Mouse (Mus musculus) lung, postnatal 14 days (tissue): ENCODE measurements at regions not wholly inside any gene's neighbourhood (a gene's known extent, or its start where the extent isn't known, plus 50 kb on each side); places are given as distances from the start of the nearest gene placed in this dataset.
A peak's percentile ranks its signal among the peaks of the same experiment; 100 is the strongest.

ENCODE experiments used
- DNase-seq: peaks from one replicate; pipeline ENCODE4 v3.0.0; 2021

DNA sequence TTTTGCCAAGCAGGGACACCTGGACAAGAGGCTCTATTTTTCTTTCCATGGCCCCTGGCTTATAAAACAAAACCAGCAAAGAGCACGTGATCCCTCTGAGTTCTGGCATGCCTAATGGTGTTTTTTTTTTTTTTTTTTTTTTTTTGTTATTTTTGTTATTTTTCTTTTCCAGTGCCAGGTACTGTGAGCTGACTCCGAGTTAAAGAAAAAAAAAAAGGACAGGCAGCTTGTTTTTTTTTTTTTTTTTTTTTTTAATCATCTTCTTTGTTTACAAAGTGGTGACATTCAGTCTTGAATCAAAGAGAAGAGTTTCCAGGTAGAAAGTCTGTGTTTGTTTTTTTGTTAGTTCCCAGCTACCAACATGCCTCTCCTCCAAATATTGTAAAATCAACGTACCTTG, 263.8 kb downstream of the Bcl11a start:
- no peak for DNase-seq

DNA sequence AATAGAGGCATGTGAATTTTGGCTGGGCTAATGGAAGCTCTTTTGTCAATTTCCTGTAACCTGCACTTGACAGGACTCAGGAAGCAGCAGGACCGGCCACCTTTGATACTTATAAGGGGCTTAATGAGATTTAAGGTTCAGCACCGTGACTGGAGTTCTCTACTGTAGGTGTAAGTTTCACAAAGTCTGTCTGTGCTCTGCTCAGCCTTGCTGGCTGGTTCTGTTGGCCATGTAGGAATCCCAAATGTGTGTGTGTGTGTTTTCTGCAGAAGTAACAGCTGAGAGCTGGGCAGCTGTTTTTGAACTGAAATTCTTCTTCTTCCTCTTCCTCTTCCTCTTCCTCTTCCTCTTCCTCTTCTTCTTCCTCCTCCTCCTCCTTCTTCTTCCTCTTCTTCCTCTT, 264.3 kb downstream of the Bcl11a start:
- DNase-seq = no peak

DNA sequence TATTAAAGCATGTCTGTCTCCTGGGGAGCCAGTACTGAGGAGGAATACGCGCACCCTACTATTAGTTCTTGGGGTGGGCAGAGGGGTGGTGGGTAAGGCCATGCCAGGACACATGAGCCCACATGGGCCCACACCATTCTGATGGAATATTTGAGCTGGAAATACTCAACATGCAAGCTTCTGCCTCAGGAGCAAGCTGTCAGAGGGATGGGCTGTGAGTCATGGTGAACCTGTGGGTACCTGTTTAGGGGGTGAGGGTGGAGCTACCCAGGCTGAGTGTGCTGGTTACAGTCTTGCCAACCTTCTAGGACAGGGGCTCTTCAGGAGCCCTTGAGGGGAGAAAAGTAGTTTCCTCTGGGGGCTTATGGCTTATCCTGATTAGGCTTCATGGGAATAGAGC, 264.9 kb downstream of the Bcl11a start:
- no peak for DNase-seq

DNA sequence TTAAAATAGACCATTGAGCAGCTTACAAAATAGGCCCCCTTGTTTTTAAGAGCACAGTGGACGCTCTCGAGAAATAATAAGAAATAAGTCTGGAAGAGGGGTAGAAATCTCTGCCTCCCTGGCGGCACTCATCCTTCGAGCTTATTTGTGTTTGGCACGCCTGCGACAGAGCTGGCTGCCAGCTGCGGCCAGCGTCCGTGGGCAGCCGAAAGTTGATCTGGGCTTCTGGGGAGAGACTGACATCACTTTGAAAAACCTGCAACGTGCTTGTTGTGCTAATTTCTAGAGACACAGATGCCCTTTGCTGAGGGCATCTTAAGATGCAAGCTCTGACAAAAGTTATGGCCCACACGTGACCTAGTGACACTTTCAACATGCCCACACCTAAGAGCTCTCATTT, 269.4 kb downstream of the Bcl11a start:
- no peak for DNase-seq

DNA sequence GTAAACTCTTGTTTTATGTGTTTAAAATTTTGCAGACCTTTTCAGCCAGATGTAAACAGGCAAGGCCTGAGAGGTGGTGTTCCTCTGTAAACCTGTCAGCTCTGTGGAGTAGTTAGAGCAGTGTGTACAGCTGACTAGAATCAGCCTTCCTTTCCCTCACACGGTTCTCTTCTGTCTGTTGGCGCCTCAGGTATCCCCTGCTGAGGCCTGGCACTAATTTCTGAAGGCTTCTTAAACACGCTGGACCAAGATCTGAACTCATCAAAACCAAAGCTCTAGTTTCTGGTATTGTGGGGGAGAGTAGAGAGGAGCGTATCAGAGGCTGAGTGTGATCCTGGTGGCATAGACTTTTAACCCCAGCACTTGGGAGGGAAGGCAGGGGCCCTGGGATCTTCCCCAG, 270.9 kb downstream of the Bcl11a start:
- no peak for DNase-seq

DNA sequence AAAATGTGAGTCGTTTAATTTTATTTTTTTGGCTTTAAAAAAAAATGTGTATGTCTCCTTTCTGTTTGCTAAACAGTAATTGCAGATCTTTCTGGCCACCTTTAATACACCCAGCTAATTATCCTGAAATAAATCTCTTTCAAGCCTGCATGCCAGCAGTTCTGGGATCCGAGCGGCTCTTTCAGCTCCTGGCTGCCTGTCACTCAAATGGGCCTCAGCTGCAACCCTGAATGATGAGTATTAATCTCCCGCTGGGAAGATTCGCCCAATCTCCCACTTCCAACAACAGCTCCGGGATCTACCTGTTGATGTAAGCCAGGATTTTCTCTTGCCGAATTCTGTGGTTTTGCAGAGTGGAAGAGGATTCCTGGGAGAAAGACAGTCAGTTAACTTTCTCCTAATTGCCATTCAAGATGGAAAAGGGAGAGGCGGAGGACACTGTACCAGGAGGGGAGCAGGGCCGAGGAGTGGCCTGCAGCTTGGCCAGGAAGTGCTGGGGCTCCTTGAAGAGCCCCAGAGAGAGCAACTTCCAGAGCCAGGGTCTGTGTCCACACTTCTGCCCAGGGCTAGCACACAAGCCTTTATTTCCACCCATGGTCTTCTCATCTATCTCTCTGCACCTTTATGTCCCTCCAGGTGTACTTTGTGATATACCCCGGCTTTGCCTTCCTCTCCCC, 272.2 kb downstream of the Bcl11a start:
- DNase-seq = no peak

DNA sequence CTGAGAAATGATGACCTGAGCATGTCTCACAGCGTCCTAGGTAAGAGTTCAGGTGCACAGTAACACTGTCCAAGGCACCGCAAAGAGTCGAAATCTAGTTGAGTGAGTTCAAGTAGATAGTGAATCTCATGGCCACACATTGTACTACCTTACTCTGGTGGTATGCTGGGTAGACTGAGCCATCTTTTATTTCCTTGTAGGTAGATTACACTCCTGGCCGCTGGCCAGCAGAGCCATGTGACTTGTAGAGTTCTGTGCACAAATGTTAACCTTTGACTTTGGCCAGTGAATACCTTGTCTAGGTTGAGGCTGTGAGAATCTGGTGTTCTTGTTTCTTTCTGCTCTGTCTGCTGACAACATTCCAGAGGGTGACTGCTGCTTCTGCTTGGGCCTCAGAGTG, 273.0 kb downstream of the Bcl11a start:
- no peak for DNase-seq

DNA sequence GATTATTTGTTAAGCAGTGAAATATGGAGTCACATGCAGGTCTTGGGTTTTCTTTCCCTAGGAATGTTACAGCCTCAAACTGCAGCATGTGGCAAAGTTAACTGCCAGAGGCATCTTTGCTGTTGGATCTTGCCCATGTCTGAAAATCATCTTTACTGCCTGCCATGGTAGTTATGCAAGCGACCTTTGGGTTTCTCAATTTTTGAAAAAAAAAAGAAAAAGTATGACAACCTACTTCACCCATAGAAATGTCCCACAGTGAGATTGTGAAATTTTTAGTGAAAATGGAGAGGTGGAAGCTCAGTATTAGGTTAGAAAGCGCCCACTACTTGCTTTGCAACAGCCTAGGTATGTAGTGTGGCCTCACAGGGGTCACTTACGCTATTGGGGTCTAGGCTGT, 274.2 kb downstream of the Bcl11a start:
- DNase-seq = no peak

DNA sequence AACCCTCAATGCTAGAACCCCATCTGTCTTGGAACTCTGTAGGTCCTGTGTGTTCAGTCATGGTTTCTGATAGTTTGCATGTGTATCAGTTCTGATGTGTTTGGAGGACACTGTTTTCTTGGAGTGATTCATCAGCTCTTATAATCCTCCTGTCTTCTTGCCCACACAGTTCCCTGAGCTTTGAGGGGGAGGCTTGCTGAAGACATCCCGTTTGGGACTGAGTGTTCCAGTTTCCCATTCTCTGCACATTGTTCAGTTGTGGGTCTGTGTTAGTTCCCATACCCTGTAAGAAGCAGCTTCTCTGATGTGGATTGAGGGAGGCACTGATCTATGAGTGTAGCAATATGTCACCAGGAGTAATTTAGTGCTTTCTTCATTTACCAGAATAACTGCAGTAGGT, 275.2 kb downstream of the Bcl11a start:
- no peak for DNase-seq

DNA sequence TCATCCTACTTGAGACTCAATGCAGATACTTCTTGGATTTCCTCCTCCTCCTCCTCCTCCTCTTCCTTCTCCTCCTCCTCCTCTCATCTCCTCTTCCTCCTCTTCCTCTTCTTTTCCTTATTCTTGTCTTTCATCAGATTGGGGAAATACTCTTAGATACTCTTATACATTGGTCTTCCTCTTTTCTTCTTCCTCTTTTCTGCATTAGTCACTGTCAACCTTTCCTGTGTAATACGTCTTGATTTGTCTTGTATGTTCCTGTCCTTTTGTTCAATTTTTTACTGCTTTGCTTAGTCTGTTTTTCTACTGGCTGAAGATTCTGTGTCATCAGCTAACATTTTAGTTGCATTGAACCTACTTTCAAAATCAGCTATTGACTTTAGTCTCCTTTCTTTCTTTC, 279.5 kb downstream of the Bcl11a start:
- DNase-seq = no peak

DNA sequence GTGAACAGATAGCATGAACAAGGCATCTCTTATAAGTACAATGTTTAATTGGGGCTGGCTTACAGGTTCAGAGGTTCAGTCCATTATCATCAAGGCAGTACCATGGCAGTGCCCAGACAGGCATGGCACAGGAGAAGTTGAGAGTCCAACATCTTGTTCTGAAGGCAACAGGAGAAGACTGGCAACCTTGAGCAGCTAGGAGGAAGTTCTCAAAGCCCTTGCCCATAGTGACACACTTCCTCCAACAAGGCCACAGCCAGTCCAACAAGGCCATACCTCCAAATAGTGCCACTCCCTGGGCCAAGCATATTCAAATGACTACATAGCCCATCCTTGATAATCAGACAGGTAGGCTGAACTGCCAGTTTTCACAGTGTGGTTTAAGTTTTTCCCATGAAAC, 281.2 kb downstream of the Bcl11a start:
- DNase-seq = no peak

DNA sequence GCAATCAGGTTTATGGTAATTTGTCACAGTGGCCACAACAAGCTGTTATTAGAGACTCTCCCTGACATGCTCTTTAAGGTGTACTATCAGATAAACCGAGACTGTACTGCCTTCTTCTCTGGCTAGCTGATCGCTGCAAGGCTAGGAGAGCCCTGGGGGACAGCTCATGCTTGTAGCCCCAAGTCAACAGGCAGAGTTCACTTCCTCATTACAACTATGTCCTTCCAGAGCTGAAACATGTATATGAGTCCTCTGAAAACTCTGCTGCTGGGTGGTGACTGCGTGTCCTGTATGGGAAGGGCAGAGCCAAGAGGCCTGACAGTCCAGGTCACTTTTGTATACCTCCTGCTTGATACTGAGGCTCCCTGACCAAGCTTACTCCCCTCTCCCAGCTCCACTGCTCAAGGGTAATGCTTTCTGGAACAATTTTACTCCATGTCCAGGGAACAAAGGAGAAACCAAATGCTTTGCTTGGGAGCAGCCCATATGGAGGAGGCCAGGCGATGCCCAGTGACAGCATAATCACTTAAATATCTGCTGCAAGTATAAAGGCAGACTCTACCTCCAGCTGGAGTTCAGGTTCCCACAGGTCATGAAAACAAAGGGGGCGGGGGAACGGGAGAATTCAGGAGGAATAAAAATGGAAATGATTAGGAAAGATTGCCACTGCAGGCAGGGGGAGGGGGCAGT, 284.3 kb downstream of the Bcl11a start:
- DNase-seq = no peak

DNA sequence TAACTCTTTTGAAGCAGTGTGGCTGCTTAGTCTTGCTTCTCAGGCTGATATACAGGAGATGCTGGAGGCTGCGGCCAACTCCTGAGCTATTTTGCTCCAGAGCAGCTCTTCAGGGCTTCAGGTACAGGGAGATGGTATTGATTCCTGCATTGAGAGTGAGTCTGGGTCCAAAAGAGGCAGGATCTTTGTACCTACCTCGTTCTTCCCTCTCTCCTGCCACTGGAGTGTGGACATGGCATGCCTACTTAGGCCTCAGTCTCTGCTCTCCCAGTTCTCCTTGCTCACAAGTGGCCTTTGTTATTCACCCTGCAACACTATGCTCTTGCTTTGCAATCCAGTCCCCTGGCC, 284.8 kb downstream of the Bcl11a start:
- DNase-seq = no peak

DNA sequence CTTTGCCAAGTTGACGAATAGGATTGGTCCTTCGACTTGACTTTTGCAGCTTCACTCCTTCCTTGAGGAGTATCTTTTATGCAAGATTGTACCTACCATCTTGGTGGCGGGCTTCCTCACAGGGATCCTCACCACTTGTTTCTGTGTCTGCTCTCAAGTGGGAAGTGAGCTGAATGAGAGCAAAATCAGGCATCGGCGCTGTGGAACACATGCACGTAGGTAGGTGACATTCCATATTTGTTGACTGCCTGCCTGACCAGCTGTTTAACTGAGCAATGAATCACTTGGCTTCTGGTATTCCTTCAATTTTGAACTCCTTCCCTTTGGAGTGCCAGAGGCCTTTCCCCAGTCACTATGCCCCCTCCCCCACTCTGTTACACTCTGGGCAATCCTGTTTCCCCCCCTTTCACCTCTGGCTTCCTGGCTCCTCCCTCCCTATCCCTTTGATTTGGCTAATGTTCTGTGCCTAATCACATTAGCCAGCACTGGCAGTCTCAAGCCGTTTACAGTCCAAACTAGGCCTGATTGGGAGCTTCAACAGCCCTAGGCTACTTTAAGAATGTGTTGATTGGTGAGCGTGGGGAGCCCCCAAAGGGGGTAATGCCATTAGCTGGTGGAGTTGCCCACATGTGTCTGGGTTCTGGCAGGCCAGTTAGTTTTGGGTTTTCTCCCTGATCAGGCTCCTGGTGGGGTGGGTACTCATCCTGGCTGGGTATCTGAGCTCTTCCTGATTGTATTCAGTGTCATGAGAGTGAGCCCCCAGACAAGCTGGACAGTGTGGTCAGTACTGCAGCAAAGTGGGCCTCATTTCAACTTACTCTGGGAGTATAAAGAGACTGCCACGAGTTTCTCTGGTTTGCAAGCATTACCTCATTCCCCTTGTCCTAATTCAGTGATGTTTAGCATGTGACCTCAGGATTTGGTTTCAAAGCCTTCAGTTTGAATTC, 285.8 kb downstream of the Bcl11a start:
- no peak for DNase-seq

DNA sequence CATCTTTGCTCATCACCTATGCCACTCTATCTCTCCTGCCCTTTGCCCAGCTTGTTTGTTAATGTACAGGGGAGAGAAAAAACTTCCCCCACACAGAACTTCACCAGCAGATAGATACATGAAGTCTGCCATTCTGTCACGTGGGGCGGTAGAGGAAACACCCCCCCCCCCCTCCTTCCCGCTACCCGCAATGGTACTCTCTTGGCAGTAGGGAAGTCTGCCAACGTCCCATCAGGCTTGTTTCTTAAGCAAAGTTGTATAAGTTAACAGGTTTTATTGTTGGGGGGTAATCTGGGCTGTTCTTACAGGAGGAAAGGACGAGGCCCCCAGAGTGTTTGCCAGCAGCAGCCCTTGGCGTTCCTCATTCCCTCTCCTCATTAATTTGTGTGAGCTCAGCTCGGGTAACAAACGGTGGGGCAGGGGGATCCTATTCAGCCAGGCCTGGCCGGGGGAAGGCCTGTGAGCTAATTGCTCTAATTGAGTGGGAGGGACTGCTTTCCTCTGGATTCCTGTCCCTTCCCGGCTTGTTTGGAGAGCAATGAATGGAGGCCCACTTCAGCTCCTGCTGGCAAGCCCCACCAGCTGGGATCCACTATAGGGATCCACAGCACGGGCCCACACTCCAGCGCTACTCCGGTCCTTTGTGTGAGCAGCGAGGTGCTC, 292.5 kb downstream of the Bcl11a start:
- DNase-seq = no peak

DNA sequence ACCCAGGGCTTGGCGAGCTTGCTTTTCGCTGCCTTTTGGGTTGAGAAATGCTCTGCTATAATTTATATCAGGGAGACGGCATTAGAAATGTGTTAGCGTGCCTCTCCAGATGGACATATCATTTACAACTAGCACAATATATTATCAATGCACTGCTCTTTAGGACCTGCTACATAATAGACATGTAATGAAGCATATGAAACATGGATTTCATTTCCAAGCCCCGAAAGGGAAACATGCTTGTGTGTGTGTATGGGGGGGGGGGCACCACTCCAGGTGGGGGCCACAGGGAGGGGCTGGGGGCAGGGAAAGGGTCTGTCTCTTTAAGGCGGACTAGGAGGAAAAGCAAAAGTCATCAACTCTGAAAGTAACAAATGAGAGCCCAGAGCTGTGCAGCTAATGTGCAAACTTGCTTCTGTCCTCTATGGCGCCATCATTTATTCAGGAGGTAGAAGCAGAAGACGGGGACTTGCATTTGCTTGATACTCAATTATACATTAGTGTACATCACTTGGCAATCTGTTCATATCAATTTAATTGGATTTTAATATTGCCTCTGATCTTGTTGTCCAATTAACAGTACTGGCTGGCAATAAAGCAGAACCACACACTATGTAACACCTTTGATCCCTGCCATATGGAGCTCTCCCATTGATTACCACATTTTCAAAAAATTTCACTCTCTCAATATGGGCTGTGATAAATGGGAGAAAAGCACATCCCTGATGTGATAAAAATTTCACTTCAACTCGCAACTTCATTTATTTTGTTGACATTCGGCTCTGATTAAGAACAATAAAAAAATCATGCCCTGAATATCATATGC, 293.2 kb downstream of the Bcl11a start:
- DNase-seq = no peak

DNA sequence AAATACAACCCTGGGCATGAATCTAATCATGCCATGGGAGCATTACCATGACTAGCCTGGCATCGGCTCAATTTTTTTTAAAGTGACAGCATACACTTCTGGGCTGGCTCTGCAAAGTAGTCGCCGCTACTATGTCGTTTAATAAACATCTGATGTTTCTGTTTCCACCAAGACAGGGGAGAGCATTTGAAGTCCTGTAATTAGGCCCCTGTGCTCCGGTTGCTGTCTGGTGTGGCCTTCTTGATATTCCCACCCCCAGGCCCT, 293.8 kb downstream of the Bcl11a start:
- no peak for DNase-seq

DNA sequence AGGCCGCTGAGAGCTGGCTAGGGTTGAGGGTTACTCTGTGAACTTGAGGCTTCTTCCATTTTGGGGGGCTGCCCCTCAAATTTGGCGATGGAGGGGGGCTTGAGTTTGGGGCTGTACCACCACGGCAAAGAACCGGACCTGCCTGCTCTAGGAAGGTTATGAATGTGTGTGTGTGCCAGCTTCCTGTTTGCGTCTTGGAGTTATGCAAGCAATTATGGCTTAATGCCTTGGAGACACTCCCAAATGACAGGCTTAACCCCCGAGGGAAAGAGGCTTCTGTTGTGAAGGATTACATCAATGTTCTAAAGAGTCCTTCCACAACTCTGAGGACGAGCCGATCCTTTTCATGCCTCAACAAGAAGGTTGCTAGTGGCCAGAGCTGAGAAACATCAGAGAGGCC, 294.1 kb downstream of the Bcl11a start:
- peak; percentile 36 for DNase-seq

DNA sequence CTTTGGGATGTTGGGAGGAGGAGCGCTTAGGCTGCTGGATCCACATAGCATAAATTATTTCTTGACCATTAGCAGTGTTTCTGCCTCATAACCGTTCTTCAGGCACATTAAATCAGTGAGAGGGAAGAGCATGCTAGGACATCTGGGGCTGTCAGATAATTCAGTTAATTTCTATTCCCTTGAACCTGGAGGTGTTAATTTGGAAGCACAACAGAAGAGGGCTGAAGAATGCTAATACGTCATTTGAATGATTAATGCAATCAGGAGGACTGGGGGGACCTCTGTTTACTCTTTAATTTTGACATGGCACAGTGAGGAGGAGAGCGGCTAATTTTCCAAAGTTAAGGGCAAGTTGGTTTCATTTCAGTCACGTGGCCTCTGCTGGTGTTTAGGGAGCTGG, 294.8 kb downstream of the Bcl11a start:
- no peak for DNase-seq

DNA sequence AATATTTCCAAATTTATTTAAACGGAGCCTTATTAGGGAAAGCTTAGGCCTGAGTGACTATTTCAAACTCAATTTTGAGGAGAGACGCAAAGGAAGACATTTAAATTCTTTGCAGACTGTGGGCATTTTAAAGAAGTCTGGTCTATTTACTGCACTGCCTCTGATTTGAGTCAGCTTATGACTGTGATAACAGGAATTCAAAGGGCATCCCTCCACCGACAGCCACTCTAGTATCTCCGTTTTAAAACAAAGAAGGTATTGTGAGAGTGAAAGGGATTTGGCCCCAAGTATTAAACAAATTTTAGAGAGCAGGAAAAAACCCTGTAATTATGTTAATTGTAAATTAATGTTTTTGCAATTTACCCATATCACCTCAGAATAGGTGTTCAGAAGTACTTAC, 295.4 kb downstream of the Bcl11a start:
- DNase-seq = no peak

DNA sequence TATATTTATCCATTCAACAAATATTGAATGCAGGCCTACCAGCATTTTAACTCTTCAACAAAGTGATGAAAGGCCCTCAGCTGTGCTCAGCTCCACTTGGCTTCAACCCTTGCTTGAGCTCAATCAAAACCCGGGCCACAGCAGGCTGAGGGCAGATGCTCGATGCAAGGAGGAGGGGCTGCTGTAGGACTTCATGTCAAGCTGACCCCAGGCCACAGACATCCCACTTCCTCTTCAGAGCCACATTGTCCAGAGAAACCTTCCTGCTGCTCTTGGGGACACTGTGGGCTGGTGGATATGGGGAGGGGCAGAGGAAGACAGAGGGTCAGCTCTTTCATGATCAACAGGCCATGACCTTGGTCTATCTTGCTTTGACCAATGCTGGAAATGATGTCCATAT, 299.7 kb downstream of the Bcl11a start:
- DNase-seq = no peak

DNA sequence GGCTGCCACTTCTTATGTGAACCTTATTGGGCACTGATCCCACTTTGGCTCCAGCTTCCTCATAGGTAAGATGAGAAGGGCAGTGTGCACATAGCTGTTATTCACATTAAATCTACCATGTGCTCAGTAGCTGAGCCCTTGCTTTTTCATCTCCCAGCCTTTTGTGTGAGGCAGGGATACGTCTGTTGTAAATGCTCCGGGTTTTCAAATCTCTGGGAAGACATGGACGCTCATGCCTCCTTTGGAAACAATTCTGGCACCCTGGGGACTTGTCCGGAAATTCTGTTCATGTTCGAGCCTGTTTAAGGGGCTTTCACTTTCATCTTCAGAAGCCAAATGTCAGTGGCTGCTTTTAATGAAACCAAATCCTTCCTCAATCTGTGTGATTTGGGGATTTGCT, 312.7 kb downstream of the Bcl11a start:
- no peak for DNase-seq

DNA sequence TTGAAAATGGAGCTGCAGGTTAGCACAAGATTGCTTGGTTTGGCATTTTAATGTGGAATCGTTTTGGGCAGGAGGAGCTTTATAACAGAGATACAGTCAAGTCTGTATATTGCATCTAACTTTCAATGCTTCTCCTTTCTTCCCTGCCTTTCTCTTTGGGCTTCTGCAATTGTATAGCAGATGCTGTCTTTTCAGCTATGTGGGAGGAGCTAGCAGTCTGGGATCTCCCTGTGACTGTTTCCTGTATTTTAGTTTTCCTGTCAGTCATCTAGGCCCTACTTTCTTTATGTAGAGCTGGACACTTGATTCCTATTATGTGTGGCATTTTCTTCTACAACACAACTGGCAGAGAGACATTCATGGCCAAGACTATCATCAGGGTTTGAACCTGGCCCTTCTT, 313.5 kb downstream of the Bcl11a start:
- DNase-seq = no peak
